Mouse (Mus musculus) liver, embryonic 14.5 days (tissue): Measurements from ENCODE around the gene Mvk.

Experiments used
- CTCF ChIP-seq: IDR thresholded peaks from 2 replicates; pipeline ENCODE4 v1.5.1; 2016; ENCODE audit warnings: antibody characterized with exemption, low read depth, control low read depth
- EP300 ChIP-seq: IDR thresholded peaks from 2 replicates; pipeline ENCODE4 v1.6.1; 2016; ENCODE audit warnings: antibody characterized with exemption, low read depth

DNA sequence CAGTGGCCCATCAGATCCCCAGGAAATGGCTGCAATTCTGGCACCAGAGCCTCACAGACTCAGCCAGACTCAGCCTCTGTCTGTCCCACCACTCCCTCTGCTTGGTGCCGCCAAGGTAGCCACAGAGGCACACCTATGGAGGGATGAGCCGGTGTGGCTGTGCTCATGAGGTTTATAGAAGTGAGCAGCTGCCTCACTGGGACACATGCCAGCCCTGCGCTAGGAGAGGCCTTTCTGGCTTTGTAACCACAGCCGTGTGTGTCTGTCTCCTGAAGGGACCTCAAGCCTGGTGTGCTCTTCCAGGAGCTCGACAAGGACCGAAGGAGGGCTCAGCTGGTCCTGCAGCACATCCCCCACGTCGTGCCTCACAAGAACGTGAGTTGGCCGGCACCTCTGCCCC is 36.8 kb upstream of the Mvk start:
- TF ChIP-seq CTCF (no peak), EP300 (no peak)
